ENCODE assay signal across 24 mouse cellular contexts in the genomic region with DNA sequence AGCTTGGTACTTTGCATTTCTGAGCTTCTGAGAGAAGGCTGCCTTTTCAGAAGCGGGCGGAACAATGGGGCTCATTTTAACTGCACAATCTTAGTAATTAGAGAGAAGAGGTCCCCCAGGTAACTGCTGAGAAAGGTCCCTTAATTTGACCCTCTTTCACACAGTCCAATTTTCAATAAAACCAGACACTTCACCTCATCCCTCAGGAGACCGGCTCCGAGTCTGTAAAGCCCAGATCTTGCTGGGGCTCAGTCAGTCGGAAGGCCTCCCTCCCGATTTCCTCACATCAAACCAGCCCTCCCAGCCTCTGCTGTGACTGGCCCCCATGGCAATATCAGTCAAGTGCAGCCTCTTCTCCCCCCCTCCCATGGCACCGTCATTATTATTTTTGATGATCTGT. TPM values are rescaled to one million over a fixed set of nuclear protein-coding genes. Genes with fewer than 3 reads are reported as not detected.
DNase-seq lines count a peak whose midpoint lies in the region; ATAC-seq and TF ChIP-seq lines count a peak whose summit lies in the region.
"Had no signal": no experiment of that assay in that cellular context is flagged by ENCODE, and none has a peak within 500 bp of the region (broad histone marks: within the 10 kb centered on the region; RNA-seq: fewer than 3 reads in every experiment).

No protein-coding gene starts in this region.

- DNase-seq in hindbrain, embryonic 10.5 days (ENCODE audit: low spot score) = no peak
- peak; percentile 19 for DNase-seq in T-cell, adult 2 months (ENCODE audit: low spot score)
- peak; percentile 60 for DNase-seq in brain, embryonic 14.5 days (ENCODE audit: low read depth)
- no peak for DNase-seq in right cerebral cortex, postnatal 10 days (ENCODE audit: low spot score in 2 of 2)
- DNase-seq in layer of hippocampus, adult 8-10 months (ENCODE audit: low spot score in 2 of 2) = no peak
- DNase-seq: adrenal gland, postnatal 36 days; cerebellum, adult 11 months; cerebellum, postnatal 10 days; gastrocnemius, postnatal 25 days; heart, adult 18-20 months; heart, postnatal 14 days; kidney, postnatal 25 days; layer of hippocampus, postnatal 36 days; lung, adult 18-20 months; lung, postnatal 10 days; right cerebral cortex, postnatal 25 days had no signal

- TF ChIP-seq POLR2A in brain, embryonic 14.5 days (IDR thresholded peaks at IDR 0.05; ENCODE audit: borderline replicate concordance, extremely low read depth, insufficient read depth, insufficient read length, poor library complexity, severe bottlenecking) = no peak

- peak overlapping the region; percentile 41 for H3K27ac ChIP-seq in hindbrain, embryonic 12.5 days
- H3K27ac ChIP-seq in hindbrain, embryonic 10.5 days = no peak overlapping the region
- H3K27ac ChIP-seq in midbrain, embryonic 16.5 days (ENCODE audit: low read length) = peak overlapping the region; percentile 53; the same call in 1 of the 2 replicates
- H3K27ac ChIP-seq: embryonic facial prominence, embryonic 10.5 days; heart, embryonic 13.5 days; layer of hippocampus, adult 2 months; limb, embryonic 12.5 days; liver, embryonic 12.5 days had no signal

- H3K9me3 ChIP-seq in hindbrain, embryonic 12.5 days (replicated peaks) = no peaks in the 10 kb centered on the region
- H3K9me3 ChIP-seq in hindbrain, embryonic 10.5 days = no peaks in the 10 kb centered on the region
- no peaks in the 10 kb centered on the region for H3K9me3 ChIP-seq in midbrain, embryonic 16.5 days (replicated peaks; ENCODE audit: control insufficient read depth, low read length, poor library complexity, severe bottlenecking)
- H3K9me3 ChIP-seq: embryonic facial prominence, embryonic 10.5 days; heart, embryonic 13.5 days; limb, embryonic 12.5 days; liver, embryonic 12.5 days had no signal

- 30% methylated on average over 7 of the region's 7 CpGs for WGBS in hindbrain, embryonic 12.5 days
- 39% methylated on average over 7 of the region's 7 CpGs for WGBS in hindbrain, embryonic 10.5 days
- 19% methylated on average over 7 of the region's 7 CpGs for WGBS in midbrain, embryonic 16.5 days

- no peak for ATAC-seq in hindbrain, embryonic 12.5 days (ENCODE audit: low FRiP score)
- ATAC-seq in midbrain, embryonic 16.5 days = no peak
- ATAC-seq: intestine, postnatal 0 days; liver, embryonic 12.5 days had no signal

- H3K4me3 ChIP-seq in hindbrain, embryonic 12.5 days = no peak overlapping the region
- no peak overlapping the region for H3K4me3 ChIP-seq in hindbrain, embryonic 10.5 days
- H3K4me3 ChIP-seq in midbrain, embryonic 16.5 days (ENCODE audit: low read depth, low read length) = no peak overlapping the region
- H3K4me3 ChIP-seq: embryonic facial prominence, embryonic 10.5 days; heart, embryonic 13.5 days; layer of hippocampus, adult 2 months; limb, embryonic 12.5 days; liver, embryonic 12.5 days had no signal

- H3K27me3 ChIP-seq in hindbrain, embryonic 12.5 days = 0 out of 2 replicates have a peak, but pooled peaks cover 4% of the 10 kb centered on the region
- H3K27me3 ChIP-seq in hindbrain, embryonic 10.5 days (ENCODE audit: insufficient read depth, poor library complexity, severe bottlenecking) = peaks cover 10% of the 10 kb centered on the region
- H3K27me3 ChIP-seq in midbrain, embryonic 16.5 days (ENCODE audit: control insufficient read depth, insufficient read depth, low read depth, low read length) = no peaks in the 10 kb centered on the region

- TF ChIP-seq CTCF in brain, embryonic 14.5 days (IDR thresholded peaks at IDR 0.05; ENCODE audit: borderline replicate concordance, extremely low read depth, insufficient read depth, insufficient read length) = no peak

- peaks cover 26% of the 10 kb centered on the region for H3K4me1 ChIP-seq in hindbrain, embryonic 12.5 days
- peaks cover 27% of the 10 kb centered on the region for H3K4me1 ChIP-seq in hindbrain, embryonic 10.5 days (replicated peaks)
- peaks cover 21% of the 10 kb centered on the region for H3K4me1 ChIP-seq in midbrain, embryonic 16.5 days (ENCODE audit: control insufficient read depth, insufficient read depth, low read length)
- H3K4me1 ChIP-seq: liver, embryonic 12.5 days had no signal

- H3K9ac ChIP-seq in hindbrain, embryonic 12.5 days = no peak overlapping the region
- H3K9ac ChIP-seq in midbrain, embryonic 16.5 days (ENCODE audit: low read depth, low read length) = no peak overlapping the region
- H3K9ac ChIP-seq: heart, embryonic 13.5 days; limb, embryonic 12.5 days; liver, embryonic 12.5 days had no signal

- no peak overlapping the region for H3K4me2 ChIP-seq in hindbrain, embryonic 12.5 days (replicated peaks)
- H3K4me2 ChIP-seq in midbrain, embryonic 16.5 days (ENCODE audit: low read length) = 0 out of 2 replicates have a peak overlapping the region, but pooled peaks have one; percentile 17
- H3K4me2 ChIP-seq: heart, embryonic 13.5 days; limb, embryonic 12.5 days; liver, embryonic 12.5 days had no signal

- no peaks in the 10 kb centered on the region for H3K36me3 ChIP-seq in hindbrain, embryonic 12.5 days
- no peaks in the 10 kb centered on the region for H3K36me3 ChIP-seq in hindbrain, embryonic 10.5 days
- no peaks in the 10 kb centered on the region for H3K36me3 ChIP-seq in midbrain, embryonic 16.5 days (ENCODE audit: control insufficient read depth, insufficient read depth, low read length)
- H3K36me3 ChIP-seq: embryonic facial prominence, embryonic 10.5 days; heart, embryonic 13.5 days; limb, embryonic 12.5 days; liver, embryonic 12.5 days had no signal

RNA-seq across cellular contexts. Expression of gene Tnrc6c, which starts 15.7 kb away (rescaled TPM):
- polyA plus RNA-seq in hindbrain, embryonic 12.5 days (2016; fragmentation: Nextera tagmentation; extraction: Ambion mirVana) = 26.3 and 28.3 TPM in 2 replicates
- 11.1 and 14.4 TPM in 2 replicates for polyA plus RNA-seq in hindbrain, embryonic 10.5 days (2016; fragmentation: Nextera tagmentation; extraction: Ambion mirVana)
- 54.3 and 82.0 TPM in 2 replicates for polyA plus RNA-seq in brain, embryonic 14.5 days (2012; rRNA removed)
- 28.1 and 31.6 TPM in 2 replicates for polyA plus RNA-seq in midbrain, embryonic 16.5 days (2015; fragmentation: Nextera tagmentation; extraction: Ambion mirVana)
- total RNA-seq in layer of hippocampus, adult 8-10 months (2022) = 10 to 100 TPM; 69.4 to 83.2 (median 76.7) TPM

Comparison
In these comparisons a context has a peak if more than half of its experiments do, and no peak if none do; other contexts are left out.
1. DNase-seq: peak in T-cell, adult 2 months (single experiment) and brain, embryonic 14.5 days (single experiment); none in hindbrain, embryonic 10.5 days (single experiment), right cerebral cortex, postnatal 10 days (0 of 2) and layer of hippocampus, adult 8-10 months (0 of 2).